Mouse (Mus musculus) kidney, postnatal 0 days (tissue): ENCODE measurements around the gene Irf2bp2. TPM values are rescaled to one million over a fixed set of nuclear protein-coding genes. Genes with fewer than 3 reads are reported as not detected.

Experiments
- ATAC-seq: fragments of 200-750 bp; cut with Nextera tagmentation; replicated peaks from 2 replicates; pipeline ENCODE4 v1.8.0; 2017; ENCODE audit warnings: low read depth, moderate number of reproducible peaks, moderate TSS enrichment, moderate library complexity; ENCODE audit not compliant: low FRiP score
- DNase-seq: peaks from one replicate; pipeline ENCODE4 v3.0.0-alpha.2; 2016; ENCODE audit warnings: low spot score
- H3K27ac ChIP-seq: fragments of 300-500 bp; sonication (generic); 2 replicates; pipeline ENCODE4 v1.5.1; 2014; ENCODE audit warnings: mild to moderate bottlenecking
- H3K27me3 ChIP-seq: fragments of 300-500 bp; sonication (generic); 2 replicates; pipeline ENCODE4 v1.6.1; 2014; ENCODE audit warnings: low read length, mixed read lengths; ENCODE audit not compliant: insufficient read depth
- H3K36me3 ChIP-seq: fragments of 300-500 bp; sonication (generic); 2 replicates; pipeline ENCODE4 v1.6.1; 2014; ENCODE audit warnings: low read length, mixed read lengths; ENCODE audit not compliant: insufficient read depth
- H3K4me1 ChIP-seq: fragments of 300-500 bp; sonication (generic); replicated peaks from 2 replicates; pipeline ENCODE4 v1.6.1; 2014; ENCODE audit warnings: antibody characterized with exemption, low read length, mixed read lengths; ENCODE audit not compliant: insufficient read depth
- H3K4me2 ChIP-seq: fragments of 300-500 bp; sonication (generic); 2 replicates; pipeline ENCODE4 v1.6.1; 2014; ENCODE audit warnings: mild to moderate bottlenecking, low read length, moderate library complexity, mixed read lengths
- H3K4me3 ChIP-seq: fragments of 300-500 bp; sonication (generic); replicated peaks from 2 replicates; pipeline ENCODE4 v1.5.1; 2014; ENCODE audit warnings: low read depth, low read length
- H3K9ac ChIP-seq: fragments of 300-500 bp; sonication (generic); 2 replicates; pipeline ENCODE4 v1.6.1; 2014; ENCODE audit warnings: low read depth, low read length
- H3K9me3 ChIP-seq: fragments of 300-500 bp; sonication (generic); replicated peaks from 2 replicates; pipeline ENCODE4 v1.6.1; 2016; ENCODE audit warnings: low read length, inconsistent platforms, mixed read lengths
- CTCF ChIP-seq: IDR thresholded peaks from 2 replicates; pipeline ENCODE4 v1.5.1; 2016; ENCODE audit warnings: antibody characterized with exemption, low read depth, mild to moderate bottlenecking, moderate library complexity
- WGBS: fragments of 180-500 bp; shearing (Covaris S2); extraction: QIAGEN DNeasy Blood & Tissue Kit; methylation state at CpG from one replicate; pipeline ENCODE4 v1.1.7; 2014; 5-methylcytosine and 5-hydroxymethylcytosine counted together
- polyA plus RNA-seq: library from polyadenylated mRNA; unstranded; fragments of >200 nt; fragmentation: Nextera tagmentation; extraction: Ambion mirVana; gene quantifications from 2 replicates; pipeline ENCODE4 v1.2.1, GENCODE M21; 2015

Irf2bp2 gene
- 15.6 and 16.2 TPM in 2 replicates for polyA plus RNA-seq

GRCm38 (mm10) chr8:126593889-126594480 is at the start of gene Irf2bp2:
Irf2bp2 (minus strand) TSS chr8:126593986.
- WGBS, result under 1% methylated on average over 55 of the region's 56 CpGs
- Histone ChIP-seq H3K36me3 (peaks cover 21% of the 10 kb centered on the region), H3K4me1 (peaks cover 25% of the 10 kb centered on the region), H3K27me3 (no peaks in the 10 kb centered on the region), H3K4me3 (peak within 1 kb of the TSS; percentile 100), H3K27ac (peak within 1 kb of the TSS; percentile 100), H3K4me2 (peak within 1 kb of the TSS; percentile 96), H3K9ac (peak within 1 kb of the TSS; percentile 99), H3K9me3 (no peaks in the 10 kb centered on the region)
- no peak for TF ChIP-seq CTCF
- peak; percentile 97 for DNase-seq
- peak; percentile 75 for ATAC-seq

GRCm38 (mm10) chr8:126642665-126643064 is 48.9 kb upstream of the Irf2bp2 start:
- Histone ChIP-seq H3K4me1 (no peaks in the 10 kb centered on the region), H3K27ac (no peak overlapping the region), H3K9ac (no peak overlapping the region), H3K4me3 (no peak overlapping the region), H3K36me3 (no peaks in the 10 kb centered on the region), H3K27me3 (no peaks in the 10 kb centered on the region), H3K9me3 (no peaks in the 10 kb centered on the region), H3K4me2 (no peak overlapping the region)
- DNase-seq, result no peak
- over 99% methylated on average over 4 of the region's 4 CpGs for WGBS
- TF ChIP-seq CTCF, result no peak
- ATAC-seq, result no peak

GRCm38 (mm10) chr8:126641568-126642295 is 47.9 kb upstream of the Irf2bp2 start:
- no peaks in the 10 kb centered on the region for H3K36me3 ChIP-seq
- H3K4me1 ChIP-seq, result no peaks in the 10 kb centered on the region
- H3K27ac ChIP-seq, result no peak overlapping the region
- no peak for TF ChIP-seq CTCF
- no peak overlapping the region for H3K9ac ChIP-seq
- no peak overlapping the region for H3K4me3 ChIP-seq
- WGBS, result 63% methylated on average over 3 of the region's 3 CpGs
- ATAC-seq (no peak), DNase-seq (no peak)
- no peaks in the 10 kb centered on the region for H3K9me3 ChIP-seq
- H3K4me2 ChIP-seq, result no peak overlapping the region
- H3K27me3 ChIP-seq, result no peaks in the 10 kb centered on the region

GRCm38 (mm10) chr8:126639161-126639560 is 45.4 kb upstream of the Irf2bp2 start:
- ATAC-seq, result no peak
- Histone ChIP-seq H3K27ac (no peak overlapping the region), H3K9me3 (no peaks in the 10 kb centered on the region), H3K4me2 (no peak overlapping the region), H3K4me1 (no peaks in the 10 kb centered on the region), H3K27me3 (no peaks in the 10 kb centered on the region), H3K4me3 (no peak overlapping the region), H3K36me3 (no peaks in the 10 kb centered on the region), H3K9ac (no peak overlapping the region)
- no peak for DNase-seq
- TF ChIP-seq CTCF, result no peak
- 83% methylated on average over 3 of the region's 3 CpGs for WGBS

- H3K36me3 ChIP-seq, result no peaks in the 10 kb centered on the region
- ATAC-seq (no peak), DNase-seq (no peak)
- no peaks in the 10 kb centered on the region for H3K27me3 ChIP-seq
- 64% methylated on average over 8 of the region's 8 CpGs for WGBS
- H3K9me3 ChIP-seq, result no peaks in the 10 kb centered on the region
- H3K27ac ChIP-seq, result no peak overlapping the region
- no peak overlapping the region for H3K9ac ChIP-seq
- no peaks in the 10 kb centered on the region for H3K4me1 ChIP-seq
- no peak overlapping the region for H3K4me2 ChIP-seq
- no peak for TF ChIP-seq CTCF
- H3K4me3 ChIP-seq, result no peak overlapping the region
These were observed 44.2 kb upstream of the Irf2bp2 start for GRCm38 (mm10) chr8:126638027-126638426.

GRCm38 (mm10) chr8:126634541-126635048 is 40.8 kb upstream of the Irf2bp2 start:
- Histone ChIP-seq H3K4me3 (no peak overlapping the region), H3K9me3 (no peaks in the 10 kb centered on the region), H3K4me2 (no peak overlapping the region), H3K36me3 (no peaks in the 10 kb centered on the region), H3K9ac (no peak overlapping the region), H3K4me1 (no peaks in the 10 kb centered on the region), H3K27me3 (no peaks in the 10 kb centered on the region), H3K27ac (peak overlapping the region; percentile 13; the same call in 1 of the 2 replicates)
- 50% methylated on average over 6 of the region's 6 CpGs for WGBS
- TF ChIP-seq CTCF, result no peak
- ATAC-seq (no peak), DNase-seq (peak; percentile 73)
